Mouse (Mus musculus): ENCODE results near the gene Zfp287. TPM values are rescaled to one million over a fixed set of nuclear protein-coding genes. Genes with fewer than 3 reads are reported as not detected.

Gene Zfp287
- polyA plus RNA-seq, 1 experiment from 2014 or later: 2.4 TPM

GRCm38 (mm10) chr11:62676290-62676596, 55.5 kb downstream of the Zfp287 start:
- Histone ChIP-seq H3K36me3 (ENCODE audit: inconsistent target) (no peaks in the 10 kb centered on the region), H3K27ac (no peak overlapping the region), H3K79me2 (ENCODE audit: inconsistent target) (no peaks in the 10 kb centered on the region), H3K4me3 (ENCODE audit: inconsistent target) (no peak overlapping the region)
- WGBS (ENCODE audit: missing documents): 90% methylated on average over 4 of the region's 4 CpGs

GRCm38 (mm10) chr11:62675480-62676289, 56.0 kb downstream of the Zfp287 start:
- H3K4me3 ChIP-seq (ENCODE audit: inconsistent target): no peak overlapping the region
- no peak overlapping the region for H3K27ac ChIP-seq
- H3K79me2 ChIP-seq (ENCODE audit: inconsistent target): no peaks in the 10 kb centered on the region
- H3K36me3 ChIP-seq (ENCODE audit: inconsistent target): no peaks in the 10 kb centered on the region
- 22% methylated on average over 17 of the region's 17 CpGs for WGBS (ENCODE audit: missing documents)

- Histone ChIP-seq H3K4me3 (ENCODE audit: inconsistent target) (no peak overlapping the region), H3K79me2 (ENCODE audit: inconsistent target) (no peaks in the 10 kb centered on the region), H3K27ac (no peak overlapping the region), H3K36me3 (ENCODE audit: inconsistent target) (no peaks in the 10 kb centered on the region)
- 91% methylated on average over 6 of the region's 6 CpGs for WGBS (ENCODE audit: missing documents)
Observed at GRCm38 (mm10) chr11:62670006-62670405, 61.7 kb downstream of the Zfp287 start.

- no peaks in the 10 kb centered on the region for H3K79me2 ChIP-seq (ENCODE audit: inconsistent target)
- H3K4me3 ChIP-seq (ENCODE audit: inconsistent target): no peak overlapping the region
- WGBS (ENCODE audit: missing documents): 58% methylated on average over 12 of the region's 12 CpGs
- H3K27ac ChIP-seq: no peak overlapping the region
- no peaks in the 10 kb centered on the region for H3K36me3 ChIP-seq (ENCODE audit: inconsistent target)
Observed at GRCm38 (mm10) chr11:62669471-62669870, 62.2 kb downstream of the Zfp287 start.

- Histone ChIP-seq H3K36me3 (ENCODE audit: inconsistent target) (no peaks in the 10 kb centered on the region), H3K27ac (no peak overlapping the region), H3K79me2 (ENCODE audit: inconsistent target) (no peaks in the 10 kb centered on the region), H3K4me3 (ENCODE audit: inconsistent target) (no peak overlapping the region)
- WGBS (ENCODE audit: missing documents): 92% methylated on average over 5 of the region's 5 CpGs
Observed at GRCm38 (mm10) chr11:62668986-62669385, 62.7 kb downstream of the Zfp287 start.

GRCm38 (mm10) chr11:62664250-62664649, 67.5 kb downstream of the Zfp287 start:
- no peaks in the 10 kb centered on the region for H3K36me3 ChIP-seq (ENCODE audit: inconsistent target)
- WGBS (ENCODE audit: missing documents): 45% methylated on average over 6 of the region's 6 CpGs

GRCm38 (mm10) chr11:62660885-62661284, 70.8 kb downstream of the Zfp287 start:
- Histone ChIP-seq H3K27ac (no peak overlapping the region), H3K4me3 (ENCODE audit: inconsistent target) (no peak overlapping the region), H3K79me2 (ENCODE audit: inconsistent target) (peaks cover 27% of the 10 kb centered on the region; the same call in 1 of the 2 replicates), H3K36me3 (ENCODE audit: inconsistent target) (no peaks in the 10 kb centered on the region)
- WGBS (ENCODE audit: missing documents): 49% methylated on average over 4 of the region's 4 CpGs

More at GRCm38 (mm10) chr11:62664250-62664649, 67.5 kb downstream of the Zfp287 start:
- H3K27ac ChIP-seq: no peak overlapping the region
- no peak overlapping the region for H3K4me3 ChIP-seq (ENCODE audit: inconsistent target)
- H3K79me2 ChIP-seq (ENCODE audit: inconsistent target): peaks cover 2% of the 10 kb centered on the region; the same call in 1 of the 2 replicates

GRCm38 (mm10) chr11:62652080-62652479, 79.6 kb downstream of the Zfp287 start:
- Histone ChIP-seq H3K36me3 (ENCODE audit: inconsistent target) (no peaks in the 10 kb centered on the region), H3K79me2 (ENCODE audit: inconsistent target) (peaks cover 58% of the 10 kb centered on the region), H3K4me3 (ENCODE audit: inconsistent target) (no peak overlapping the region), H3K27ac (no peak overlapping the region)
- 94% methylated on average over 2 of the region's 3 CpGs for WGBS (ENCODE audit: missing documents)

GRCm38 (mm10) chr11:62651563-62651962, 80.1 kb downstream of the Zfp287 start:
- Histone ChIP-seq H3K27ac (no peak overlapping the region), H3K79me2 (ENCODE audit: inconsistent target) (peaks cover 53% of the 10 kb centered on the region), H3K4me3 (ENCODE audit: inconsistent target) (no peak overlapping the region), H3K36me3 (ENCODE audit: inconsistent target) (no peaks in the 10 kb centered on the region)
- WGBS (ENCODE audit: missing documents): 93% methylated on average over 3 of the region's 3 CpGs

Other genes with a start within 250 kb of the Zfp287 start
- gene Cenpv, start 192.6 kb downstream of the Zfp287 start, polyA plus RNA-seq (2018): 7.2 to 8.9 TPM (median 8.3 TPM) in 3 replicates
- gene Ubb, start 180.7 kb downstream of the Zfp287 start, polyA plus RNA-seq (2018): 916 to 1,557 TPM (median 1,390 TPM) in 3 replicates
- 71.4 to 114 TPM (median 91.5 TPM) in 3 replicates for gene Trpv2, start 157.4 kb downstream of the Zfp287 start, polyA plus RNA-seq (2018)
- 4.7 to 7.3 TPM (median 5.6 TPM) in 3 replicates for gene Lrrc75a, start 83.4 kb downstream of the Zfp287 start, polyA plus RNA-seq (2018)
- 25.0 to 33.0 TPM (median 31.4 TPM) in 3 replicates for gene Mmgt2, start 83.2 kb downstream of the Zfp287 start, polyA plus RNA-seq (2018)
- not detected in 3 replicates for gene Gm10428, start 21.2 kb upstream of the Zfp287 start, polyA plus RNA-seq (2018)
- gene Zfp286, start 57.6 kb upstream of the Zfp287 start, polyA plus RNA-seq (2018): 0.20 to 0.69 TPM (median 0.42 TPM) in 3 replicates
- gene Trim16, start 88.3 kb upstream of the Zfp287 start, polyA plus RNA-seq (2018): 2.5 to 6.9 TPM (median 4.4 TPM) in 3 replicates
- 0.35 to 1.5 TPM (median 1.1 TPM) in 3 replicates for gene Fbxw10, start 115.2 kb upstream of the Zfp287 start, polyA plus RNA-seq (2018)
- gene Tvp23b, start 147.6 kb upstream of the Zfp287 start, polyA plus RNA-seq (2018): 19.2 to 26.5 TPM (median 25.1 TPM) in 3 replicates
- not detected in 3 replicates for gene Cdrt4, start 219.3 kb upstream of the Zfp287 start, polyA plus RNA-seq (2018)

All from macrophage (primary cell).